Mouse (Mus musculus): Measurements from ENCODE around the gene Tspan1.

The Tspan1 gene

DNA sequence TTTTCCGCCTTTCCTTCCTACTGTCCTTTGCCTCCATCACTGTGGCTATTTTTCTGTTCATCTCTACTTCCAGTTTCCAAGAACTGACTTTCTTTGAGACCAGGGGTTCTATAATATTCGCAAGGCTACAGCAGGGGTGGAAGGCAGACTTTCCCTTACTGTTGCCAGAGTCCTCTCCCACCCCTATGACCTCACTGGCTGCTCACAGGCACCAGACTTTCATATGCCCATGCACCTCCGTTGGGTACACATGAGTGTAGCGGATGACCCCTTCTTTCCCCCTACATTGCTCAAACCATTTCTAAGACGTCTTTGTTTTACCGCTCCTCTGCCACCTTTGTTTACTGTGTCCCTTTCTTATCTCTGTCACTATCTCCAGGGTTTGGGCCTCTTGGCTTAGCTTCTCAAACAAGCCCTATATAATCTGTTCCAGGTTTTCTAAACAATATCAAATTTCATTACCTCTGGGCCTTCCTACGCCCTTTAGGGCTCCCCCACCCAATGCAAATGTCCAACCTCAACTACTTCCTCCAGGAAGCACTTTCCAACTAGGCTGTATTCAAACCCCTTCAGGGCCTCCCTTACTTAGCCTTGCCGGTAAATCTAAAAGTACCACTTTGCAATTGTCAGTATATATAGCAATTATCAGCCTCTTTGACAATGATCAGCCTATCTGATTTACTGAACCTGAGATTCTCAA lies 1.5 kb downstream of the Tspan1 start:
- no peak for DNase-seq

DNA sequence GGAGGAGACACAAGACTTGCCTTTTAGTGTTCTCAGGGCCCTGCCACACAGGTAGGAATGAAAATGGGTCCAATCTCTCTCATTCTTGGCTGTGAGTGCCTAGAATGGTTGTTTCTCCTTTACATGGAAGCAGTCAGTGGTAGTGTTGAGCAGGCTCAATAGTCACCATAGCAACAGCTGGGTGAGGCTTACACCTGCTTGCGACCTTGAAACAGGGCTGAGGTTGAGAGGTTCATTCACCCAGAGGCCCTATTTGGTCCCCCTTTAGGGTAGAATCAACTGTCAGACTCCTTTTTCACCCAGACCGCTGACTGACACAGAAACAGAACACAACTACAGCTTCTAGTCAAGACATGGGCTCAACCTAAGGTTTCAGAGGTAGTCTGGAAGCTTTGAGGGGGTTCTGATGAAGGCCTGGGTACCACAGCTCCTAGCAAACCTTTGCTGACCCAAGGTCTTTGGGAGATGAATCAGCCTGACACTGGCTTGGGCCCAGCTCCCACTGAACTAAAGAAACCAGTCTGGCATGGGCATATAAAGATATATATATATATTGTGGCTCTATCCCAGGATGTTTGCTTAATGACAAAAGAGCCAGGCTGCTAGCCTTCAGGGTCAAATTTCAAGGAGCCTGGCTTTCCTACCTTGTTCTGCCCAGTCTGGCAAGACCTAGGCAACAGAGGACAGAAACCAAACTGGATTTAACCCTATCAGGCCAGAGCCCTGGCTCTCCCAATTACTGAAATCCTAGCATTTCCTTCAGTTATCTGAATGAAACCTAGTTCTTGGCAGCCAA lies 2.4 kb downstream of the Tspan1 start:
- no peak for DNase-seq

DNA sequence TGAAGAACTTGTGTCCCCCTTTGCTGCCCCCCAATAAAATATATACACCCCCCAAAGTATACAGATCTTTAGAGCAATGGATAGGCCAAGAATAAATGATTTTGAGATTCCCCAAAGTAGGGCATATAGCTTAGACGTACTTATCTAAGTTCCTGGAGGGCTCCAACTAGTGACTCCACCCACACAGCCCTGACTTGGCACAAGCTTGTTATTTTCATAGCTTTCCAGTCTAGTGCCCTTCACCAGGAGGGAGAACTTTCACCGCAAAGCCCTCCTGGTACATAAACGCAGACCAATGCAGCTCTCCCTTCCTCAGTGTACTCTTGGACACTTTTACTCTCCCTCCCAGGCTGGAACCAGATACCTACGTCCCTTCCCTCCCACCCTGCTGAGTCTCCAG lies 5.3 kb downstream of the Tspan1 start:
- DNase-seq = peak; percentile 44

DNA sequence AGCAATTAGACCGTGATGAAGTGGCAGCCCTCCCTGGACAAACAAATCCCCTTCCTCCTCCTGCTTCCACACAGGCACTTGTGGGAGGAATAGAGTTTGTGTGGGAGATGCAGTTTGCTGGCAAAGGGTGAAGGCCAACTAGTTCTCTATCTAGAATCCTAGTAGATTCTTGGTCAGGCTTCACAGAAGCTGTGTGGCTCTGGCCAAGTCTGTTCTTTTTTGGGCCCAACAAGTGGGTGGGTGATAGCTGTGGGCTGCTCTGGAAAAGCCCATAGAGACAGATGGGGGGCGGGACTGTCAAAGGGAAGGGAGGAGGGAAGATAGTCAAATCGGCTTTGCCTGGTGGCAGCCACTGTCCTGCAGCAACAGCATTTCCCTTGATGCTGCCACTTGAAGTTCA lies 6.6 kb downstream of the Tspan1 start:
- DNase-seq = peak; percentile 41

DNA sequence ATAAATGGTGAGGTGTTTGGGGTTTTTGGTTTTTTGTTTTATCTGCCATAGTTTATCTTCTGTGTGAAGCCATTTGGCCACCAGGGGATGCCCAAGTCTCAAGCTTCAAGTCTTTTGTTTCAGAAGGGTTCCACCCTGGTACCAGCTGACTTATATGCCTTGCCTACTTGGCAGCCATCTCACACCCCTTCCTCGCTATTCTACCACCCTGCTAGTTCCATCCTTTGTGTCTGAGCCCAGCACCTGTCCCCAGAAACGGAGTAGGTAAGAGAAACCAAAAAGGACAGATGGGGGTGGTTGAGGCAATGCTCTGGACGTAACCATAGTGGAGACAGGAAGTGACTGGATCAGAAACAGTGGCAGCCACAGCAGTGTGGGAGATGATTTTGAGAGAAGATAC lies 7.5 kb downstream of the Tspan1 start:
- DNase-seq = peak; percentile 67

DNA sequence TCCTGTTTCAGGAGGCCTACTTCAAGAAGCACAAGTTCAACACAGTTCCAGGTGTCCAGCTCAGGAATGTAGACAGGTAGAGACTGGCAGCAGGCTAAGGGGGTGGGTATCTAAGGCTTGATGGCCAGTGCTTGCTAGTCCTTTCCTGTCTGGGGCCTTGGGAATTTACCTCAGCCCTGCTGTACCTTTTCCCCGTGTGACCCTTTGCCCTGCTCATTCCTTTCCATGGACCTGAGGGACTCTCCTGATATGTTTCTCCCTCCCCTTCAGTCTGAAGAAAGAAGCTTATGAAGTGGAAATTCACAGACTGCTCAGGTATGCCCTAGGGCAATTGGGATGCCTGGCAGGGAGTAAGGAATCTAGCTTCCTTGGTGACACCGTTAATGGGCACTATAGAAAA lies 9.5 kb downstream of the Tspan1 start:
- no peak for DNase-seq

DNA sequence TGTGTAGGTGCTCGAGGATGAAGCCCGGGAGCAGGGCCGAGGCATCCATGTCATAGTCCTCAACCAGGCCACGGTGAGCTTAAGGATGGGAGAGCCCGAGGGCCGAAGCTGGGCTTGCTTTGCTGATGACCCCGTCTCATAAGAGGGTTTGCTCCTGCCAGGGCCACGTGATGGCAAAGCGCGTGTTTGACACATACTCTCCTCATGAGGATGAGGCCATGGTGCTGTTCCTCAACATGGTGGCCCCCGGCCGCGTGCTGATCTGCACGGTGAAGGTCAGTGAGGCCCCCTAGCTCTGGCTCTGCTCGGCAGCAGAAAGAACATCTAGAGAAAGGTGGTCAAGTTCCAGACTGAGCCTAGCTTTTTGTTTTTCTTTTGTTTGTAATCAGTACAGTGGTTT lies 14.7 kb downstream of the Tspan1 start:
- no peak for DNase-seq

DNA sequence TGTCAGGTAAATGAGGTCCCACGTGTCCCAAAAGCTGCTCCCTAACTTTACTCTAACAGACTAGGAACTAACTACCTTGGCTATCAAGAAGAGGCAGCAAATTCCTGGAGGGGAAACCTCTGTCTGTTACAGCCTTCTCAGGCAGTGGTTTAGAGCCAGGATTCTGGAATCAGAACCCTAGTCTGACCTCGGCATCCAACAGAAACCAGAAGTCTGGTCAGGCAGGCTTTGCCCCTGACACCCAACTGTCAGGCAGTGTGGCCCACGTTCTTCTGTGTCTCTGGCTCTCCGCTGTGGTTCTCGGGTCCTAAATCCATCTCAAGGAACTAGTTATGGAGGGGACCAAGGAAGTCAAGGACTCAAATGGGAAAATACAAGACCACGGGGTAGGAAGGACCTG lies 16.2 kb downstream of the Tspan1 start, which contains the start of gene Lurap1:
TSS of gene Lurap1 (minus strand) at position 101 of the 400 bp plus-strand sequence.
- no peak for DNase-seq

DNA sequence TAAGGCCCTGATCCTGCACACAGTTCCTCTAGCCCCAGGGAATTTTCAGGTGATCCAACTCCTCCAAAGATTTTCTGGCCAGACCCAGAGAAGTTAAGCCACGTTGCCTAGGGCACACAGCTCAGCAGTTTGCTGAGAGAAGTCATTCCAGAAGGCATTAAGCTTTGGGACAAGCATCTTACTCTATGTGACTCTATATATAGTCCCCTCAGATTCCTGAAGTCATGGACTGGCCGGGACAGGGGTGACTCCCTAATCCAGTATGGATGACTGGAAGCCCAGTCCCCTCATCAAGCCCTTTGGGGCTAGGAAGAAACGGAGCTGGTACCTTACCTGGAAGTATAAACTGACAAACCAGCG lies 16.6 kb downstream of the Tspan1 start:
- DNase-seq = no peak

DNA sequence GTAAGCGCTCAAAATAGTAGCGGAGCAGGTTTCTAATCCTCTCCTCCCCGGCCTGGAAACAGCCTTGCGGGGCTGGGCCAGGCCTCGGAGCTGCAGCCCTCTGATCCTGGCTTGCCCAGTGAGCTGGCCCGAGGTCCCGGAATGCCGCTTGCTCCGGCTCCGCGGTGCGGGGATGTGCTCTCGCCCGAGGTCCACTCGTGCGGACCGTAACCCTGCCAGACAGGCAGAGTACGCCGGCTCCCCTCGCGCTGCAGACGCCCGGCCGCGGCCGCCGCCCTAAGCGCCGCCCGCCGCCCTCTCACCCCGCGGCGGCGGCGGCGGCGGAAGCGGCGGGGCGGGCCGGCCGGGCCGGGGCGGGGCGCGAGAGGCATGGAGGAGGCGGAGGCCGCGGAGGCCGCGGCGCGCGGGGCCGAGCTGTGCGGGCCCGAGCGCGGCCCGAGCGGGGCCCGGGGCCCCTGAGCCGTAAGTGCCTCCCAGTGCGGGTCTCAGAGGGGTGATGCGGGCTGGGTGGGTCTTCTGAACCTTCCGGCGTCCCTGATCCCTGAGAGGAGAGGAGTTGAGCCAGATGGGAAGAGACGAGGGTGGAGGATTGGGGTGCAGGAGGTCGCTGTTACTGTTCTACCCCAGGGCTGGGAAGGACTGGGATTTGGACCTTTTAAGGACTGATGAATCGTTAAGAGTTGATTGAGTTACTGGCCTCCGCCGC lies 17.1 kb downstream of the Tspan1 start:
- peak; percentile 81 for DNase-seq

DNA sequence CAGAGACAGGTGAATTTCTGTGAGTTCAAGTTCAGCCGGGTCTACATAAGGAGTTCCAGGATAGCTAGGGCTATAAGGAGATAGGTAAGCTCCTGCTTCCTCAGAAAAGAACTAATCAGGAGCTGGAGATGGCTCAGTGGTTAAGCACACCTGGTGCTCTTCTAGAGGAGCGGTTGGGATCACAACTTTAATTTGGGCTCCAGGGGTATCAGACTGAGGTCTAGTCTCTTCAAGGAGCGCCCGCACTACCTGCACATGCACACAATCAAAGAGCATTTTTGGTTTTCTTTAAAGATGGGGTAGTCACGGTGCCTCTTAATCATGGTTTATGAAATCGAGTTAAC lies 17.6 kb downstream of the Tspan1 start:
- no peak for DNase-seq

DNA sequence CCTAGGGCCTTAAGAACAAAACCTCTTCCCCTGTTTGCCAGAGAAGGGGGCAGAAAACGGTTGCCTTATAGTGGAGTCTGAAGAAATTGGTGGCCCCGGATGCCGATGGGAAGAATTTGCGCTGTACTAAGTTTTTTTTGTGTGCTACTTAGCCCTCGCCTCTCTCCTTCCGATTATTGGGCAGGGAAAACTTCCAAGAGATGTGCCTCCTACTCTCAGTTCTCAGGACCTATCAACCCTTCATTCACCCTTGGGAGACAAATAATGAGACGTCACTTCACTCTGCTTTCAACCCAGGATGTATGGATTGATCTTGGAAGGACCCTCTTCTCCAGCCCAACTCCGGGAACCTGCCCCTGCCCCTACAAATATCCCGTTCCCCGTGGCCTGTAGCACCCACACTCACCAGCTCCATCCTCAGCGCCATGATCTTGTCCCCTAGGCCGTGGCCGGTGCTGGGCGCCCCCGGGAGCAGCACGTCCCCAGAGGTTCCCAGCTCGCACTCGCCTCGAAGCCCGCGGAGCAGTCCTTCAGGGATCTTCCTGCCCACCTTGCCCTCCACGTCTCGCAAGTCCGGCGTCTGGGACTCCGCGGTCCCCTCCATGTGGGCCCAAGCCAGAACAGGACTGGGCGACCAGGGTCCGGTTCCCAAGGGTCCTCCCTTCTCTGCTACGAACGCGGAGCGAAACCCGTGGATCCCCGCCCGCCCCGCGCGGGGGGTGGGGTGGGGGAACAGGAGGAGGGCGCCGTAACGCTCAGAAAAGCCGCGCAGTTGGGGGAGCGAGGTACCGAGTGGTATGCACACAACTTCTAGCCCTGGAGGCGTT lies 23.3 kb downstream of the Tspan1 start:
- DNase-seq = peak; percentile 79

DNA sequence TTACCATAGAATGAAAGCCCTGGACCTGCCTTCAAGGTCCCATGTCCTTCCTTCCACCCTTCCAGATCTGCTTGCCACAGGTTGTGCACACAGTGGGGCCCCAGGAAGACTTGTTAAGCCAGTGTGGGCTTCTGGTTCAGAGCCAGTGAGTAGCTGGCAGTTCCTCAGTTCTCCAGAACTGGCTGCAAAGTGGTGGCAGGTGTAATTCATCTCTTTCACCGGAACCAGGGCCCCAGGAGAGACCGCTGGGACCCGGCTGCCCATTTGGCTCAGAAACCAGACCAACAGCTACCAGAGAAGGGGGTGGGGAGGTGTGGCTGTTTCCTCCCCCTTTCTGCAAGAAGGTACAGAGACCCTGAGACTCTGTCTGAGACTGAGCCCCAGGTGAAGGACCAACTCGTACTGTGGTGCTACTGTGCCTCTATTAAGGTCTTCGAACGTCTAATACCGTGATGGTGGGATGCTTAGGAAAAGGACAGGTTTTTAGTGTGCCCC lies 24.0 kb downstream of the Tspan1 start:
- DNase-seq = peak; percentile 30

DNA sequence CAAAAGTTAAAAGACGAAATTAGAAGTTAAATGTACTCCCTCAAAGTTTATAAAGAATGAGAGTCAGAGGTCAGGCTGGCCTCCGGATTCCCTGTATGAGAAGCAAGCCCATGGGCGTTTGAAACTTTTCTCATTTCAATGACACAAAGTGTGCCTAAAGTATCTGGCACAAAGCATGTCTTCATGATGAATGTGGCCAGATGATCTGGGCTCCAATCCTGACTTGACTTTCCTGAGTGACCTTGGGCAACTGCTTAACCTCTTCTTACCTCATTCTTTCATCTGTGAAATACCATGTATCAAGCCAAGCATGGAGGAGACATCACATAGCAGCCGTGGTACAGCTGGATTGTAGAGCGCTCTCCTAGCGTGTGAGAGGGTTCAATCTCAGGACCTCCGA lies 25.1 kb downstream of the Tspan1 start:
- no peak for DNase-seq

DNA sequence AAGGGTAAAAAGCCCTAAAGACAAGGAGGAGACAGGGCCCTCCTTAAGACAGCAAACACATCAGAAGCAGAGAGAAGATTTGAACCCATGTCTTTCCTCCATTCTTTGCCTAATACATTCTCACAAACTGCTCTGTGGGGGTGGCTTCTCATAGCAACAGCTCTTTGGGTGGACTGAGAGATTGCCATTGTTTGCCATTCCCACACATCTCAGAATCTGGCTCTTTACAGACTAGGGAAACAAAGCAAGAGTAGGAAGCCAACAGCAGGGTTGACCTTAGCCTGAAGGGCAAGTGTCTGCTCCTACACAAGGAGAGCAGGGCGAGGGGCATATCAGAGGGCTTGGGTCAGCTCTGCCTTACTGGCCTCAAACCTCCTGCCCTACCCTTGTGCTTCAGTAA lies 25.7 kb downstream of the Tspan1 start:
- no peak for DNase-seq

DNA sequence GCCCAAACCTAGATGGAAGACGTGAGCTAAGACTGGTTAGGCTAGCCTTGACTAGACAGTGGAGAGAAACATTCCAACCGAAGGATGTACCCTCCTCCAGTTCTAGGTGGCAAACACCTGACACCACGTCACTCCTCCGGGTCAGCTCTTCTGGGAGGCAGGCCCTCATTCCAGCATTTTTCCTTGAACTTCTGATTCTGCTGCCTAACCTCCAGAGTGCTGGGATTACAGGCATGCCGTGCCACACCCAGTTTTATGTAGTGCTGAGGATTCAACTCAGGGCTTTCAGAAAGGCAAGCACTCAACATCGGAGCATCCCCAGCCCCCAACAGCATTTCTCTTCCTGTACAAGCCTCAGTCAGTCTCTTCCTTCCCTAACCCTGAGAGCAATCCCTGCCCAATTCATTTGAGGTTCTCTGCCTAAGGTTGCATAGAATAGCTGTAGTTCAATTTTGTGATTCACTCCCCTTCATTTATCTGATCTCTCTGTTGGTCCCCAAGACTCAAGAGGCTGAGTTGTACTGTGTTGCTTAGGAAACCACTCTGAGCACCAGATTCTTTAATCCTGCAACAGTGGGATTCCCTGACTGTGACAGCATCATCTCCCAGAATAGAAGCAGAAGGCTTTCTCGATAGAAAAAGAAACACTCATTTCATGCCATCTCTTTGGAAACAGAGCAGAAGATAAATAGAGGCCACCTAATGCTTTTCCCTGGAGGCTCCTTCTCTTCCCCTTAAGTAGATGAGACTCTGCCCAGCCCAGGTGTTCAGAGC lies 26.4 kb downstream of the Tspan1 start:
- no peak for DNase-seq

DNA sequence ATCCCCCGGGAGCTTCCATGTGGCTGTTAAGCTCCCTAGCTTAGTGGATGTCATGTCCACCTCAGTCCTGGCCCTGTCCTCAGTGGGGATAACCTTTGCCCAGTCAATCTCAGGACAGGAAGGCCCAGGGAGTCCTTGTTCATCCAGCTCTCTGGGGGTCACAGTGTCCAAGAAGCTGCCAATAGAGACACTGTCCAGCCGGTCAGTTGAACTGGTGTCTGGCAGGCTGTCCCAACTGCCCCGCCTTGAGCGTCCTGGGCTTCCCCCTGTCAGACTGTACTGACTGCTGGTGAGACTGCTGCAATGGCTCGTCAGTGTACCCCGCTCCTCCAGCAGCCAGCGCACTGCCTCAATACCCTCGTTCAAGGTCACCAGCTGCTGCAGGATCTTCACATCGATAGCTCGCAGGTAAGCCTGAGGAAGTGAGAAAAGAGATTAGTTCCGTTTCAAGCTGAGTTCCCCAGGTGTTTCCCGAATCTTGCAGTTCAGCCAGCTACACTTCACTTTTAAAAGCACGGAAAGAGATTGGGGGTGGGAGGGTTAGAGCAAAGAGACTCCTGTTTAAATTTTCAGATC lies 29.9 kb downstream of the Tspan1 start:
- DNase-seq = no peak

DNA sequence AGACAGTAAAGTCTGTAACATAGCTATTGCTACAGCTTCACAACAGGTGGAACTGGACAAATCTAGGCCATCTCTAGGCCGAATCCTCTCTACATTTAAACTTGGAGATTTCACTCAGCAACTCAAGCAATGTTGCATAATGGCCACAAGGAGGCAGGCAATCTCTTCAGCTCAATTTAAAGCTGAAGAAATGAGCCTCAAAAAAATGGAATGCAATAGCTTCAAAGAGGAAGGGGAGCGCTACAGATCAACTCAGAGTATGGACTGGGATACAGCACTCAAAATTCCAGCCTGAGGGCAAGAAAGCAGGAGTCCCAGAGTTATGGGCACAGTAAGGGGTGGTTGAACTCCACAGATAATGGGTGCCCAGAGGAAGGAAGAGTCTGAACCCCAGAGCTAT lies 32.4 kb downstream of the Tspan1 start:
- peak; percentile 37 for DNase-seq

DNA sequence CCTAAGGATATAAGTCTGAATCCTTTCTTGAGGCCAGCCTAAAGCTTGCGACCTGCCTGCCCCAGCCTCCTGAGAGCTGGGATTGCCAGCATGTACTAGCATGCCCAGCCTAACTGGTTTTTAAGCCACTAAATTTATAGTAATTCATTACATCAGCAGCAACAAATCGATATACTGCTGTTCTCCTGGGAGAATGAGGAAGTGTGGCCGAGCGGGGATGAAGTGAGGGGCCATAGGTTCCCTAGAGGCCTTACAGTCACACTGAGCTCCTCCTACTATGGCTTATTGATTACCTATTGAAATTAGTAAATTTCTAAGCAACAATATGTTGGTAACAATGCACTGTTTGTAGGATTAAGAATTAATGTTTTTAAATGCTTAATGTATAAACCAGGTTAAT lies 34.3 kb downstream of the Tspan1 start:
- no peak for DNase-seq

DNA sequence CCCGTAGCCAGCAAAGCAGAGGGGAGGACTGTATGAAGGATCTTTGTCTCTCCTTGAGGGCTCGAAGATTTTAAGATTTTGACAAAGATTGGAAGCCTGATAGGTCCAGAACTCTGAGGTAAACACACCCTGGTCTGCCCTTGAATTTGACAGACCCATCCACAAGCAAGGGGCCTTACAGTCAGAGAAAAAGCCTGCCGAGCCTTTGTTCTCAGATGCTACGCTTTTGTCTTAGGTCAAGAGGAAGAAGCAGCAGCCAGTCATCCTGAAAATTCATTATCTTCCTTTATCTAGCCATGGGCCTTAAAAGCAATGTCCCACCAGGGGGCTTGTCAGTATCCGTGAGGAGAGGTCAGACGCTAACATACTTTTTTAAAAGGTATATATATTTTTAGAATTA lies 39.4 kb downstream of the Tspan1 start:
- DNase-seq = no peak

DNA sequence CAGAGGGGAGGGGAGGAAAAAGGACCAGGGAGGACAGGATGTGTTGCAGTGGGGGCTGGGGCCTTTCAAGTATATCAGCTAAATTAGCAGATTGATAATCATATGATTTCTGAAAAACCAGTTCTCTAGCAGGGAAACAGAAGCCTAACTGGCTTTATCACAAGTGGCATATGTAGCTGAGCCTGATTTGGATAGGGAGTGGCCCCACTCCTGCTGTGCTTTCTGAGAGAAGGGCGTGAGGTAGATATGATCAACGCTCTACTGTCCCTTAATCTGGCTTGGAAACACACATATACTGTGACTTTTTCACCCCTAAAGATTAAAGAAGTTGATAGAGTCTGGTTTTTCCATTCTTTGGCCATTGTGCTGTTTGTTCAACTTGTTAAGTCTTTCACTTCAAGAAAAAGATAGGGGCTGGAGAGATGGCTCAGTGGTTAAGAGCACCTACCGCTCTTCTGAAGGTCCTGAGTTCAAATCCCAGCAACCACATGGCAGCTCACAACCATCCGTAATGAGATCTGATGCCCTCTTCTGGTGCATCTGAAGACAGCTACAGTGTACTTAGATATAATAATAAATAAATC lies 41.5 kb downstream of the Tspan1 start:
- no peak for DNase-seq

Measured in lung, postnatal 10 days (tissue).